Mouse (Mus musculus) embryonic fibroblast, embryonic 13.5 days (primary cell): ENCODE results near the gene Rxra.

Experiments used
- CTCF ChIP-seq: IDR thresholded peaks from 2 replicates; pipeline ENCODE4 v1.5.1; 2011; ENCODE audit warnings: mild to moderate bottlenecking, control low read depth, low read length, moderate library complexity, borderline replicate concordance; ENCODE audit not compliant: insufficient read depth
- POLR2A ChIP-seq: IDR thresholded peaks from 2 replicates; pipeline ENCODE4 v1.6.1; 2011; ENCODE audit warnings: low read depth, mild to moderate bottlenecking, control low read depth, low read length, moderate library complexity

GRCm38 (mm10) chr2:27751803-27752202 is 75.6 kb downstream of the Rxra start:
- no peak for TF ChIP-seq POLR2A
- no peak for TF ChIP-seq CTCF
